Mouse (Mus musculus) regulatory T cell (primary cell): ENCODE measurements around the gene B3gnt3.

ENCODE experiments used
- in situ Hi-C: fragments of 300-600 bp; cut with MboI, MseI; formaldehyde crosslinking; loops from one replicate; pipeline ENCODE4 v1.15.1; 2025; ENCODE audit warnings: high pct_unique_total_duplicates

Gene B3gnt3

GRCm38 (mm10) chr8:71679116-71679515 lies 22.5 kb downstream of the B3gnt3 start:
- in situ Hi-C loops = no loop called here

GRCm38 (mm10) chr8:71678216-71678615 lies 23.4 kb downstream of the B3gnt3 start:
- in situ Hi-C loops = no loop called here

GRCm38 (mm10) chr8:71677555-71677954 lies 24.0 kb downstream of the B3gnt3 start:
- in situ Hi-C loops = no loop called here

GRCm38 (mm10) chr8:71676803-71677202 lies 24.8 kb downstream of the B3gnt3 start:
- in situ Hi-C loops = no loop called here

- in situ Hi-C loops = no loop called here
Measured at GRCm38 (mm10) chr8:71676020-71676741, 25.4 kb downstream of the B3gnt3 start, which contains the start of gene Jak3. Jak3 (plus strand) TSS chr8:71676296.

- in situ Hi-C loops = no loop called here
Measured at GRCm38 (mm10) chr8:71675456-71676019, 26.1 kb downstream of the B3gnt3 start.

GRCm38 (mm10) chr8:71674071-71674470 lies 27.5 kb downstream of the B3gnt3 start:
- in situ Hi-C loops = no loop called here

DNA sequence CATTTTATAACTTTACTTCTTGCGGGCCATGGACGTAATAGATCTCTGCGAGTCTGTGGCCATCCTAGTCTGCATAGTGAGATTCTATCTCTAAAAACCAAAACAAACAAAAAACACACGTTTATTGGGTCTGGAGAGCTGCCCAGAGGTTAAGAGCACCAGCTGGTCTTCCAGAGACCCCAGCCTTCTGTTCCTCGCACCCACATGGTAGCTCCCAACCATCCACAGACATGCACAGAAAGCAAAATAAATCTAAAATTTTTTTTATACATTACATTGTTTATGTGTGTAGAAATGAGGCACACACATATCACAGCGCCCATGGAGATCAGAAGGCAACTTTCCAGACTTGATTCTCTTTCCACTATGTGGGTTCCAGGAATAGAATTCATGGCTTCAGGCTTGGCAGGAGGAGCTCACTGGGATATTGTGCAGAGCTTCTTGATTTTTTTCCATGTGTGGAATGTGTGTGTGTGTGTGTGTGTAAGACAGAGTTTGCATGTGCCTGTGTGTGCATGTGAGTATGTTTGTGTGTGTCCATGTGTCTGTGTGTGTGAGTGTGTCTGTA lies 29.3 kb downstream of the B3gnt3 start:
- in situ Hi-C loops = no loop called here

GRCm38 (mm10) chr8:71671549-71671965 lies 30.0 kb downstream of the B3gnt3 start, which contains the start of gene Unc13a:
Unc13a (minus strand) TSS chr8:71671757.
- in situ Hi-C loops = no loop called here

DNA sequence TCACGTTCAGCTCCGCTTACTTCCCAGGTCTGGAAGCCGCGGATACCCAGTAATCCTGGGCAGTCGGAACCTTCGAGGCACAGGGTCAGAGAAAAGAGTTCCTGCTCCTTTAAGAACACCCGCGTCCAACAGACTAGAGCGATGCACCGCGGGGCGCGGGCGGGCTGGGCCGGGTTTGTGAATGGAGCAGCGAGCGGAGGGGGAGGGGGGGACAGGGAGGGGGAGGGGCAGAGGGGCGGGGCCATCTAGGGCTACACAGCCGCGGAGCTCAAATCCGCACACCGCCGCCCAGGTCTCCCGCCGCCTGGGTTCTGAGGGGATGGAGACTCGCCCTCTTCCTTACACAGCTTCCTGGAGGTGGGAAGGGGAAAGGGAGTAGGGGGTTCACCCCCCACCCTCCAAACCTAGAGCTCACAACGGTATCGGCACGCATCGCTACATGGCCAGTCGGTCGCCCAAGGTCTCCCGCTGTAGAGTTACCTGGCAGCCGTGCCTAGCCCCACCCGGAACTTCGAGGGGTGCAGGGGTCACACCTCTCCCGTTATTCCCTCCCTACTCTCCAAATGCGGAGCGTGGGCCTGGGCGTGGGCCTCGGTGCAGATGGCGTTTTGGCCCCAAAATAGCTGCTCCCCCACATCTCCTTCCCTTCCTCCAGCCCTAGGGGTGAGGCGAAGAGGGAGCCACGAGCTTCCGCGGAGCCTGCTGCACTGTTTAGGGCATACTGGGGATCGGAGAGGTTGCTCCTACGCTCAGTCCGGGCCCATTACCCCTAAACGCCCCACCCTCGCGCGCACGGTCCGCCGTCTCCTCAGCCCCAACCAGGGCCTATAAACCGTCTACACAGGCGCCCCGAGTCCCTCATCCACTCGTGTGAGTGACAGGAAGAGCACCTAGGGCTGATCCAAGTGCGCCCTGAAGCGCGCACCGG lies 30.7 kb downstream of the B3gnt3 start:
- in situ Hi-C loops = no loop called here

GRCm38 (mm10) chr8:71670198-71670597 lies 31.4 kb downstream of the B3gnt3 start:
- in situ Hi-C loops = no loop called here

GRCm38 (mm10) chr8:71668220-71668975 lies 33.2 kb downstream of the B3gnt3 start:
- in situ Hi-C loops = no loop called here

- in situ Hi-C loops = no loop called here
Measured at GRCm38 (mm10) chr8:71667256-71667655, 34.3 kb downstream of the B3gnt3 start.

GRCm38 (mm10) chr8:71666855-71667254 lies 34.7 kb downstream of the B3gnt3 start:
- in situ Hi-C loops = no loop called here

DNA sequence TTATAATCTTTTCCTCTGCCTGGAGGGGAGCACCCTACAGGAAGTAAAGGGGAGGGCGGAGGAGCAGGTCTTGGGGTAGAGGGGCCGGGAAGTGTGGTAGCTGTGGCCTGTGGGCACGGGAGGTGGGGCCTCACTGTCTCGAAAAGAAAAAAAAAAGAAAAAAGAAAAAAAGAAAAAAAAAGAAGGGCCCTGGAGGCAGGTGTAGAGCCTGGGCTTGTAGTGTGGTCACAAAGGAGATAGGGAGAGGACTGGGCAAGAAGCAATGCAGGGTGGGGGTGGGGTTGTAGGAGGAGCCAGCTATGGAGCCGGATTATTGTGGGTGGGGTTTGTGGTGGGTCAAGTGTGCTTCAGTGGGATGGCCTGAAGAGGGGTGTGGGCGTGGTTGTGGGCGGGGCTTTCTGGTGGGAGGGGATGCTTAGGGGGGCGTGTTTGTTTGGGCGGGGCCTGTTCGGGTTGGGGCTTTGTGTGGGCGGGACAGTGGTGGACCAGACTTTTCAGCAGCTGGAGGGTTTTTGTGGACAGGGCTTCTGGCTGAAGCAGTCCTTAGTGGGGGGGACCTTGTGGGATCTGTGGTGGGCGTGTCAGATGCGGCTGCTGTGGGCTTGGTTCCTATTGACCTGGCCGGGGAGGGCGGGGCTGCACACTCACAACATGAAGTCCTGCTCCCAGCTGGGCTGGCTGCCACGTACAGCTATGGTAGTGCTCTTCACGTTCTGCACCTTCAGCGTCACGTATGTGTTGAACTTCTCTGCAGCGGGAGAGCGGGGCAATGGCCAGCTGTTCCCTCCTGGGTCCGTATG lies 36.1 kb downstream of the B3gnt3 start:
- in situ Hi-C loops = no loop called here

DNA sequence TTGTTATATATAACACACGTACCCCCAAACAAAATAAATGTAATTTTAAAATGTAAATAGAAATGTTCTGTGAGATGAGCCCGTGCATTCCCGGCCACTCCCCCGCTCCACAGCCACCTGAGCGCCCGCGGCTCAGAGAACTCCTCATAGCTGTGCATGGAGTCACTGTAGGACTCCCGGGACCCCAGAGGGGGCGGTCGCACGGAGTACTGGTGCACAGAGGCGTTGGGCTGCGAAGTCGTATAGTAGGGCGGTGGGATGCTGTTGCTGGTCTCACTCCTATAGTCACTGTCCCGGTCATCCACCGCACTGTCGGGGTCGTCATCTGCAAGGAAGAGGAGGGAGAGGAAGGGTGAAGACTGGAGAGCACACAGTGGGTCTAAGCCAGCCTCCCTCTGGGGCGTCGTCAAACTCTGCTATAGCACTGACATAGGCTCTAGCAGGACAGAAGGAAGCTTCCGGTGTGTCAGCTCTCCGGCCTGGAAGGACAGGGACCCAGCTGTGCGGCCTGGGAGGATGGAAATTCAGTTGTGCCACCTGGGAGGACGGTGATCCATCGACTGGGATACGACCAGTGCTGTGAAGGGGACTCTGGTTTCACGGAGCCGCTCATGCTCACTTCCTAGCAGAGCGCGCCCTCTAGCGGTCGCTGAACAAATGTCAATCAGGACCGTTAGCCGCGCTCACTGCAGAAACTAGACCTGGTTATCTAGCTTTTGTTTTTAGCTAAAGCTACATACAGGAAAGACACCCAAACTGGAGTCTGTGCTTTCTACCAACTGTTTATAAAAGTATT lies 41.1 kb downstream of the B3gnt3 start:
- in situ Hi-C loops = no loop called here

DNA sequence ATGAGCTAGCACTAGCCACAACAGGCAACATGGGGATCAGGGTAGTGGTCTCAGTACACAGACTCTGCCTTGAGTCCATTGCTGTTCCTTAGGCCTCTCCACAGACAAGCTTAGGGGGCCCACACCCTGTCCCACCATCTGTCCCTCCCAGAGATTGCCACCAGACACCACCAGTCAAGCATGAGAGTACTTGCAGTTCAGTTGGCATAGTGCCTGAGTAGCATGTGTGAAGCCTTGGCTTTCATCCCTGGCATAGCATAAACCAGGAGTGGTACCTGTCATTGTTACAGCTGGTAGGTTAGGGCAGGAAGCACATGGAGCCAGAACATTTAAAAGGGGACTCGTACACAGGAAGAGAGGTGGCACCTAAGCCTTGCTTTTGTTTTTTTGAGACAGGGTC lies 41.8 kb downstream of the B3gnt3 start:
- in situ Hi-C loops = loop anchor here (5.0 kb wide), 1 partner anchor 92 kb away; the partner anchor contains the start of genes Nxnl1 and Slc27a1

DNA sequence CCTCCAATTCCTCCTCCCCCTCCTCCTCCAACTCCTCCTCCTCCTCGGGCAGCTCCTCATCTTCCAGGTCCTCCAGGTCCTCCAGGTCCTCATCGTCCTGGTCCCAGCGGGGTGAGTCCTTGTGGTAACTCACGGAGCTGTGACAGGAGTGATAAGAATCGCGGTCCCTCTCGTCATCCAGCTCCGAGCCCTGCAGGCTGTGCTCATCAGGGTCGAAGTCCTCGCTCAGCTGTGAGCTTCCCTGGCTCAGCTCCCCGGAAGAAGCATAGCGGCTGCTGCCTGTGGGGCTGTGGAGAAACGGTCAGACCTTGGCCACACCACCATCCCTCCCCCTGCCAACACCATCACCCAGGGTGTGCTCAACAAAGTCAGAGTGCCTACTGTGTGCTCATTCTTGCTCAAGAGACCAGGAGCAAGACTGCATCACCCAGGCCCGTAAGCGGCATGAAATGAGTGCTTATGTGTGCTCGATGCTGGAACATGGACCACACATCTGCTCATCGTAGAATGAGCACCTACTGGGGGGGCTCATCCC lies 43.0 kb downstream of the B3gnt3 start:
- in situ Hi-C loops = loop anchor here (5.0 kb wide), 1 partner anchor 91 kb away; the partner anchor contains the start of genes Nxnl1 and Slc27a1

DNA sequence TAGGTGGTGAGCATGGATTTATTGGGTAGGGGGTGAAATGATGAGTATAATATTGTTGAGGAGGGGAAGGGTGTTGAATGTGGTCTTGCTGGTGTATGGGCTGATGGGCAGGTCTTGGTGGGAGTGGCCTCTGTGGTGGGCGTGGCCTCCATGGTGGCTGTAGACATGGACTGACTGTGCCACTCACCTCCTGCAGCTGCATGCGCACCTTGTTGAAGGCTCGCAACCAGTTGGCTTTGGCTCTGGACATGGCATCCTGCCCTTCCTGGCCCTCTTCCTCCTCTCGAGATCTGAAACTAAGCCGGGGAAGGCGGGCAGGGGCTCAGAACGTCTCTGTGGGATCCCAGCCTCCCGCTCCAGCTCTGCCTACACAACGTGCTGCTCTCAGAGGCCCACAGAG lies 43.8 kb downstream of the B3gnt3 start:
- in situ Hi-C loops = loop anchor here (5.0 kb wide), 1 partner anchor 91 kb away; the partner anchor contains the start of genes Nxnl1 and Slc27a1
